Mouse (Mus musculus): ENCODE data around the gene Zfp217. TPM values are rescaled to one million over a fixed set of nuclear protein-coding genes. Genes with fewer than 3 reads are reported as not detected.
"Not testable (repeated sequence)": the region's sequence is repeated elsewhere in the genome, so short reads cannot be mapped to it uniquely, and the experiment has no call there.

Gene Zfp217
- total RNA-seq (2021) = 10 to 100 TPM; 14.3 to 17.1 TPM
- long read RNA-seq, experiment 1, partial matches to known transcripts = 4 of 4 reads
- long read RNA-seq, experiment 1, other reads (novel, unspliced or antisense) = 0 of 4 reads
- long read RNA-seq, experiment 2, partial matches to known transcripts = 1 of 4 reads
- long read RNA-seq, experiment 2, other reads (novel, unspliced or antisense) = 3 of 4 reads

GRCm38 (mm10) chr2:170147661-170148153 lies at the start of gene Zfp217:
TSS of gene Zfp217 (minus strand) at chr2:170148103.
- peak; percentile 41 to 60 for DNase-seq
- intact Hi-C loops (cut with DNase I) = loop anchor here (2.0 kb wide), 1 partner anchor 15 kb away; no protein-coding TSS in a partner anchor

- intact Hi-C loops (cut with DNase I) = no loop called here
- no peak for DNase-seq
Observed at GRCm38 (mm10) chr2:170195542-170196089, 47.7 kb upstream of the Zfp217 start.

GRCm38 (mm10) chr2:170194845-170195244 lies 46.9 kb upstream of the Zfp217 start:
- no peak for DNase-seq
- intact Hi-C loops (cut with DNase I) = no loop called here

GRCm38 (mm10) chr2:170193850-170194249 lies 45.9 kb upstream of the Zfp217 start:
- intact Hi-C loops (cut with DNase I) = no loop called here
- DNase-seq = no peak

GRCm38 (mm10) chr2:170193211-170193610 lies 45.3 kb upstream of the Zfp217 start:
- no peak for DNase-seq
- intact Hi-C loops (cut with DNase I) = no loop called here

- DNase-seq = peak in 1 of 2 experiments; percentile 65
- intact Hi-C loops (cut with DNase I) = no loop called here
Observed at GRCm38 (mm10) chr2:170192731-170193149, 44.8 kb upstream of the Zfp217 start.

- DNase-seq = no peak
- intact Hi-C loops (cut with DNase I) = no loop called here
Observed at GRCm38 (mm10) chr2:170188721-170189120, 40.8 kb upstream of the Zfp217 start.

GRCm38 (mm10) chr2:170185137-170185837 lies 37.4 kb upstream of the Zfp217 start:
- DNase-seq = no peak
- intact Hi-C loops (cut with DNase I) = no loop called here

GRCm38 (mm10) chr2:170184175-170184983 lies 36.5 kb upstream of the Zfp217 start:
- intact Hi-C loops (cut with DNase I) = no loop called here
- peak; percentile 67 to 73 for DNase-seq

- no peak for DNase-seq
- intact Hi-C loops (cut with DNase I) = no loop called here
Observed at GRCm38 (mm10) chr2:170183851-170184174, 35.9 kb upstream of the Zfp217 start.

GRCm38 (mm10) chr2:170181862-170182261 lies 34.0 kb upstream of the Zfp217 start:
- intact Hi-C loops (cut with DNase I) = no loop called here

GRCm38 (mm10) chr2:170180769-170181168 lies 32.9 kb upstream of the Zfp217 start:
- DNase-seq; intact Hi-C loops (cut with DNase I): not testable (repeated sequence)

More at GRCm38 (mm10) chr2:170181862-170182261, 34.0 kb upstream of the Zfp217 start:
- no peak for DNase-seq

- DNase-seq = no peak
- intact Hi-C loops (cut with DNase I) = no loop called here
Observed at GRCm38 (mm10) chr2:170179317-170179716, 31.4 kb upstream of the Zfp217 start.

- DNase-seq = no peak
- intact Hi-C loops (cut with DNase I) = no loop called here
Observed at GRCm38 (mm10) chr2:170177323-170177722, 29.4 kb upstream of the Zfp217 start.

- intact Hi-C loops (cut with DNase I) = no loop called here
- DNase-seq = no peak
Observed at GRCm38 (mm10) chr2:170176284-170176926, 28.5 kb upstream of the Zfp217 start.

- intact Hi-C loops (cut with DNase I) = no loop called here
Observed at GRCm38 (mm10) chr2:170175661-170176150, 27.8 kb upstream of the Zfp217 start.

GRCm38 (mm10) chr2:170175190-170175589 lies 27.3 kb upstream of the Zfp217 start:
- intact Hi-C loops (cut with DNase I) = no loop called here

More at GRCm38 (mm10) chr2:170175661-170176150, 27.8 kb upstream of the Zfp217 start:
- DNase-seq = no peak

GRCm38 (mm10) chr2:170169062-170169461 lies 21.2 kb upstream of the Zfp217 start:
- DNase-seq = no peak
- intact Hi-C loops (cut with DNase I) = no loop called here

More at GRCm38 (mm10) chr2:170175190-170175589, 27.3 kb upstream of the Zfp217 start:
- no peak for DNase-seq

GRCm38 (mm10) chr2:170165649-170166048 lies 17.7 kb upstream of the Zfp217 start:
- intact Hi-C loops (cut with DNase I) = no loop called here
- no peak for DNase-seq

Measured in heart, postnatal 14 days (tissue).